Mouse (Mus musculus) megakaryocyte, embryonic 14.5 days (primary cell): ENCODE data around the gene Cdr2l. TPM values are rescaled to one million over a fixed set of nuclear protein-coding genes. Genes with fewer than 3 reads are reported as not detected.

Experiments
- H3K27me3 ChIP-seq: replicated peaks from 2 replicates; pipeline ENCODE3; 2012; ENCODE audit warnings: inconsistent platforms
- H3K36me3 ChIP-seq: replicated peaks from 2 replicates; pipeline ENCODE3; 2012; ENCODE audit warnings: low read length, inconsistent platforms, mixed read lengths
- H3K4me1 ChIP-seq: 2 replicates; pipeline ENCODE4 v1.6.1; 2012; ENCODE audit warnings: inconsistent platforms
- H3K4me3 ChIP-seq: replicated peaks from 2 replicates; pipeline ENCODE3; 2012; ENCODE audit warnings: moderate library complexity, mild to moderate bottlenecking, inconsistent platforms
- H3K9me3 ChIP-seq: 2 replicates; pipeline ENCODE4 v1.6.1; 2012; ENCODE audit warnings: inconsistent platforms
- FLI1 ChIP-seq: IDR thresholded peaks from 2 replicates; pipeline ENCODE4 v1.6.1; 2012; ENCODE audit warnings: low read length, inconsistent platforms, mixed read lengths
- GATA1 ChIP-seq: IDR thresholded peaks from 3 replicates; pipeline ENCODE4 v1.6.1; 2012; ENCODE audit warnings: mixed read lengths, low read length, inconsistent platforms, borderline replicate concordance
- polyA plus RNA-seq: library from polyadenylated mRNA; stranded (reverse); fragments of >175 nt; gene quantifications from 2 replicates; pipeline ENCODE4 v1.2.3, GENCODE M21; 2012; ENCODE audit warnings: low replicate concordance; ENCODE audit not compliant: insufficient read depth

The Cdr2l gene
- polyA plus RNA-seq, 1 experiment: not detected

- no peak for TF ChIP-seq GATA1
- H3K4me1 ChIP-seq: peaks cover 19% of the 10 kb centered on the region
- peaks cover 89% of the 10 kb centered on the region for H3K27me3 ChIP-seq
- H3K36me3 ChIP-seq: peaks cover 3% of the 10 kb centered on the region
- H3K4me3 ChIP-seq: no peak overlapping the region
- H3K9me3 ChIP-seq: peaks cover 20% of the 10 kb centered on the region
Measured at GRCm38 (mm10) chr11:115437571-115438122, 55.9 kb downstream of the Cdr2l start.

GRCm38 (mm10) chr11:115439326-115439725, 57.6 kb downstream of the Cdr2l start:
- Histone ChIP-seq H3K4me3 (no peak overlapping the region), H3K36me3 (no peaks in the 10 kb centered on the region), H3K9me3 (peaks cover 23% of the 10 kb centered on the region), H3K4me1 (peaks cover 19% of the 10 kb centered on the region), H3K27me3 (peaks cover 90% of the 10 kb centered on the region)
- TF ChIP-seq GATA1: no peak
- no peak for TF ChIP-seq FLI1

GRCm38 (mm10) chr11:115439906-115440595, 58.3 kb downstream of the Cdr2l start, which contains the start of gene Trim80:
Trim80 (plus strand) TSS chr11:115440545.
- TF ChIP-seq GATA1 (no peak), FLI1 (no peak)
- no peaks in the 10 kb centered on the region for H3K36me3 ChIP-seq
- H3K27me3 ChIP-seq: peaks cover 87% of the 10 kb centered on the region
- H3K4me1 ChIP-seq: peaks cover 23% of the 10 kb centered on the region
- no peak within 1 kb of the TSS for H3K4me3 ChIP-seq
- H3K9me3 ChIP-seq: peaks cover 23% of the 10 kb centered on the region

GRCm38 (mm10) chr11:115441417-115441816, 59.7 kb downstream of the Cdr2l start:
- peaks cover 23% of the 10 kb centered on the region for H3K9me3 ChIP-seq
- peaks cover 19% of the 10 kb centered on the region for H3K4me1 ChIP-seq
- no peak overlapping the region for H3K4me3 ChIP-seq
- H3K36me3 ChIP-seq: no peaks in the 10 kb centered on the region
- H3K27me3 ChIP-seq: peaks cover 86% of the 10 kb centered on the region
- no peak for TF ChIP-seq GATA1
- no peak for TF ChIP-seq FLI1

Other genes starting within 250 kb of the Cdr2l start
- gene Cd300lf, start 247.9 kb upstream of the Cdr2l start, polyA plus RNA-seq: 1.2 and 3.4 TPM in 2 replicates
- gene Slc9a3r1, start 218.6 kb upstream of the Cdr2l start, polyA plus RNA-seq: 123 and 223 TPM in 2 replicates
- gene Tmem104, start 194.4 kb upstream of the Cdr2l start, polyA plus RNA-seq: 9.2 and 14.1 TPM in 2 replicates
- gene Nat9, start 194.1 kb upstream of the Cdr2l start, polyA plus RNA-seq: 23.4 and 27.1 TPM in 2 replicates
- gene Grin2c, start 114.7 kb upstream of the Cdr2l start, polyA plus RNA-seq: not detected in 2 replicates
- gene Fdxr, start 104.9 kb upstream of the Cdr2l start, polyA plus RNA-seq: 21.8 and 28.5 TPM in 2 replicates
- gene Fads6, start 84.3 kb upstream of the Cdr2l start, polyA plus RNA-seq: 0.07 TPM in 1 of 2 replicates, not detected in the other
- 0.11 TPM in 1 of 2 replicates, not detected in the other for gene Otop2, start 74.8 kb upstream of the Cdr2l start, polyA plus RNA-seq
- gene Ush1g, start 59.9 kb upstream of the Cdr2l start, polyA plus RNA-seq: not detected in 2 replicates
- gene Otop3, start 47.2 kb upstream of the Cdr2l start, polyA plus RNA-seq: not detected in 2 replicates
- 1.2 TPM in 1 of 2 replicates, not detected in the other for gene Hid1, start 14.2 kb upstream of the Cdr2l start, polyA plus RNA-seq
- 67.6 and 78.3 TPM in 2 replicates for gene Mrpl58, start 21.8 kb downstream of the Cdr2l start, polyA plus RNA-seq
- 10.1 and 109 TPM in 2 replicates for gene Atp5h, start 38.0 kb downstream of the Cdr2l start, polyA plus RNA-seq
- 13.7 and 36.5 TPM in 2 replicates for gene Kctd2, start 38.2 kb downstream of the Cdr2l start, polyA plus RNA-seq
- gene Trim80, start 58.6 kb downstream of the Cdr2l start, polyA plus RNA-seq: not detected in 2 replicates
- not detected in 2 replicates for gene Slc16a5, start 80.6 kb downstream of the Cdr2l start, polyA plus RNA-seq
- gene Armc7, start 93.8 kb downstream of the Cdr2l start, polyA plus RNA-seq: 20.7 and 36.2 TPM in 2 replicates
- gene Nt5c, start 109.9 kb downstream of the Cdr2l start, polyA plus RNA-seq: 84.5 and 173 TPM in 2 replicates
- 334 and 807 TPM in 2 replicates for gene Jpt1, start 132.5 kb downstream of the Cdr2l start, polyA plus RNA-seq
- 187 and 368 TPM in 2 replicates for gene Sumo2, start 154.4 kb downstream of the Cdr2l start, polyA plus RNA-seq
- 6.6 and 12.0 TPM in 2 replicates for gene Nup85, start 182.5 kb downstream of the Cdr2l start, polyA plus RNA-seq
- gene Mrps7, start 222.0 kb downstream of the Cdr2l start, polyA plus RNA-seq: 13.8 and 37.9 TPM in 2 replicates
- 44.0 and 58.2 TPM in 2 replicates for gene Gga3, start 222.1 kb downstream of the Cdr2l start, polyA plus RNA-seq
- gene Mif4gd, start 231.1 kb downstream of the Cdr2l start, polyA plus RNA-seq: 9.6 and 15.5 TPM in 2 replicates
- 10.5 and 20.5 TPM in 2 replicates for gene Slc25a19, start 246.4 kb downstream of the Cdr2l start, polyA plus RNA-seq